Mouse (Mus musculus): ENCODE results near the gene Col1a1. TPM values are rescaled to one million over a fixed set of nuclear protein-coding genes. Genes with fewer than 3 reads are reported as not detected.

The Col1a1 gene
- 100 to 1,000 TPM; 475 to 551 TPM for total RNA-seq (2021)
- long read RNA-seq, experiment 1, full-length matches to known transcripts, result 512 of 664 reads
- long read RNA-seq, experiment 1, partial matches to known transcripts, result 113 of 664 reads
- long read RNA-seq, experiment 1, other reads (novel, unspliced or antisense), result 39 of 664 reads
- long read RNA-seq, experiment 2, full-length matches to known transcripts, result 594 of 759 reads
- long read RNA-seq, experiment 2, partial matches to known transcripts, result 132 of 759 reads
- long read RNA-seq, experiment 2, other reads (novel, unspliced or antisense), result 33 of 759 reads

DNA sequence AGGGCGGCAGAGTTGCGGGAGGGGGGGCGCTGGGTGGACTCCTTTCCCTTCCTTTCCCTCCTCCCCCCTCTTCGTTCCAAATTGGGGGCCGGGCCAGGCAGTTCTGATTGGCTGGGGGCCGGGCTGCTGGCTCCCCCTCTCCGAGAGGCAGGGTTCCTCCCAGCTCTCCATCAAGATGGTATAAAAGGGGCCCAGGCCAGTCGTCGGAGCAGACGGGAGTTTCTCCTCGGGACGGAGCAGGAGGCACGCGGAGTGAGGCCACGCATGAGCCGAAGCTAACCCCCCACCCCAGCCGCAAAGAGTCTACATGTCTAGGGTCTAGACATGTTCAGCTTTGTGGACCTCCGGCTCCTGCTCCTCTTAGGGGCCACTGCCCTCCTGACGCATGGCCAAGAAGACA is at the start of gene Col1a1:
Col1a1 (plus strand) TSS at position 180 of the 400 bp plus-strand sequence.
- intact Hi-C loops (cut with DNase I), result loop anchor here (5.0 kb wide), 3 partner anchors 106 to 204 kb away; partner anchors contain the start of gene Pdk2

DNA sequence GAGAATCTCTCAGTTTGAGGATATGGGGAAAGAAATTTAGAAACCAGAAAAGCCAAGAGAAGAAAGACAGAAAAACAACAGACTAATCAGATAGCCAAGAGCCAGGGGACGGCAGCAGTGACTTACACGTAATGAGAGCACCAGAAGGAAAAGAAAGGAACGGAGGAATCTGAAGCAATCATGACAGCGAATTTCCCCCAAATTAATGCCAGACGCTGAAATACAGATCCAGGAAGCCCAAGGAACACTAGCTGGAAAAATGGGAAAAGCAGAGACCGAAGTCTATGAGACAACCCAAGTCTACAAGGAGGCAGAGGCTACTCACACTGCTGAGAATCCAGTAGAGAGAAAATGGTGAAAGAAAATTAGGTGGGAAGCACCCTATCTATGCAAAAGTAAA is 44.9 kb upstream of the Col1a1 start:
- intact Hi-C loops (cut with DNase I), result no loop called here
- DNase-seq, result no peak

More for the DNA sequence above, at the start of gene Col1a1:
- peak; percentile 83 to 84 for DNase-seq

DNA sequence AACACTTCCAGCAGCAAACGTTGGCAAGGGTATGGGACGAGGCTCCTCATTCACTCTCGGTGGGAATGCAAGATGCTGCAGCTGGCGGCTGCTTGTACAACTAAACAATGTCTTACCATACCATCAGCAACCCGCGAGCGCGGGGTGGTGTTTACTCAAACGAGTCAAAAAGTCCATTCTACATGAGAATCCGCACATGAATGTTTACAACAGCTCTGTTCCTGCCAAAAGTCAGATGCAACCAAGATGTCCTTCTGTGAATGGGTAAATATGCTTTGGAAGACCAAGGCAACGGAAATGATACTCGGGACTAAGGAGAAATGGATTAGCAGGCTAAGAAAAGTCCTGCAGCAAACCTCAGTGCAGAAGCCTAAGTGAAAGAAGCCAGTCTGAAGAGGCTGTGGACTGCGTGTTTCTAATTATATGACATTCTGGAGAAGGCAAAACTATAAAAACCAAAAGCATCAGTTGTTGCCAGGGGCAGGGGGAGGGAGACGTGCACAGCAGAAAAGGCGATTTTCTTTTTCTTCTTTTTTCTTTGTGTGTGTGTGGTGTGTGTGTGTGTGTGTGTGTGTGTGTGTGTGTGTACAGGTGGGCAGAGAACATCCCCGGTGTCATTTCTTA is 39.2 kb upstream of the Col1a1 start:
- intact Hi-C loops (cut with DNase I), result no loop called here
- DNase-seq, result no peak

DNA sequence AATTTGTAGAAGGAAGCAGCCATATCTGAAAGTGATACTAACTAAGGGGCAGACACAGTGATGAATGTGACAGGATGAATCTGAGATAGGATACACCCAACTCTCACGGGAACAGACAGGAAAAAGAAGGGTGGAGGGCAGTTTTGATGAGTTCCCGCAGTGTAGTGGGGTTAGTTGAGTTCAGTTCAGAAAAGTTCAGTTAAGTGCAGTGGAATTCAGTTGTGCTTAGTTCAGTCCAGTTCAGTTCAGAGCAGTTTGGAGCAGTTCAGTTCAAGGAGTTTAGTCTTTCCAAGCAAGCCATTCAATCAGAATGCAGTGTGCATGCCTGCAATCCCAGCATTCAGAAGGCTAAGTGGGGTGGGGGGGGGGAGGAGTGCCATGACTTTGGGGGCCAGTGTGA is 34.8 kb upstream of the Col1a1 start:
- intact Hi-C loops (cut with DNase I), result no loop called here
- DNase-seq, result no peak

GRCm38 (mm10) chr11:94904306-94904705 is 31.7 kb upstream of the Col1a1 start:
- intact Hi-C loops (cut with DNase I), result no loop called here
- no peak for DNase-seq

DNA sequence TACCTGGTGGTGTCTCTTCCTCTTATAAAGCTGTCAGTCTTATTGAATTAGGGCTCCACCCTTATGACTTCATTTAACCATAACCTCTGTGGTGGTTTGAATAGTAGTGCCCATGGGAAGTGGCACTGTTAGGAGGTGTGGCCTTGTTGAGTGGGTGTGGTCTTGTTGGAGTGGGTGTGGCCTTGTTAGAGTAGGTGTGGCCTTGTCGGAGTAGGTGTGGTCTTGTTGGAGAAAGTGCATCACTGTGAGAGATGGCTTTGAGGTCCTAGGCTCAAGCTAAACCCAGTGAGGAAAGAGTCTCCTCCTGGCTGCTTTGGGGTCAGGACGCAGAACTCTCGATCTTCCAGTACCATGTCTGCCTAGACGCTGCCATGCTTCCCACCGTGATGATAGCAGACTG is 25.1 kb upstream of the Col1a1 start:
- no peak for DNase-seq
- intact Hi-C loops (cut with DNase I), result loop anchor here (5.0 kb wide), 1 partner anchor 34 kb away; no protein-coding TSS in a partner anchor

DNA sequence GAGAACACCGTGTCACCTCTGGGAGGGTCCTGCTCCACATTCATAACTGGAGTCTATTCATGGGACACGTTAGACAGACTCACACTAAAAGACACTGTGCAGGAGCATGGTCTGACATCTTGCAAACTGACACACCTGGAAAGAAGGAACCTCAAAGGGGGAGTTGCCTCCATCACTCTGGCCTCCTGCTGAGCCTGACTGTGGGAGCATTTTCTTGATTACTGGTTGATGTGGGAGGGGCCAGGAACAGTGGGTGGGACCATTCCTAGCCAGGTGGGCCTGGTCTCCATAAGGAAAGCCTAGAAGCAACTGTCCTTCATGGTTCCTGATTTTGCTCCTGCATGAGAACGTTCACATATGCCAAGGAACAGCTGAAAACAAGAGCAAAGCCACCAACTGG is 23.5 kb upstream of the Col1a1 start:
- DNase-seq, result no peak
- intact Hi-C loops (cut with DNase I), result loop anchor here (5.0 kb wide), 1 partner anchor 35 kb away; no protein-coding TSS in a partner anchor

- intact Hi-C loops (cut with DNase I), result loop anchor here (5.0 kb wide), 1 partner anchor 36 kb away; no protein-coding TSS in a partner anchor
Measured at GRCm38 (mm10) chr11:94913302-94914090, 22.5 kb upstream of the Col1a1 start.

DNA sequence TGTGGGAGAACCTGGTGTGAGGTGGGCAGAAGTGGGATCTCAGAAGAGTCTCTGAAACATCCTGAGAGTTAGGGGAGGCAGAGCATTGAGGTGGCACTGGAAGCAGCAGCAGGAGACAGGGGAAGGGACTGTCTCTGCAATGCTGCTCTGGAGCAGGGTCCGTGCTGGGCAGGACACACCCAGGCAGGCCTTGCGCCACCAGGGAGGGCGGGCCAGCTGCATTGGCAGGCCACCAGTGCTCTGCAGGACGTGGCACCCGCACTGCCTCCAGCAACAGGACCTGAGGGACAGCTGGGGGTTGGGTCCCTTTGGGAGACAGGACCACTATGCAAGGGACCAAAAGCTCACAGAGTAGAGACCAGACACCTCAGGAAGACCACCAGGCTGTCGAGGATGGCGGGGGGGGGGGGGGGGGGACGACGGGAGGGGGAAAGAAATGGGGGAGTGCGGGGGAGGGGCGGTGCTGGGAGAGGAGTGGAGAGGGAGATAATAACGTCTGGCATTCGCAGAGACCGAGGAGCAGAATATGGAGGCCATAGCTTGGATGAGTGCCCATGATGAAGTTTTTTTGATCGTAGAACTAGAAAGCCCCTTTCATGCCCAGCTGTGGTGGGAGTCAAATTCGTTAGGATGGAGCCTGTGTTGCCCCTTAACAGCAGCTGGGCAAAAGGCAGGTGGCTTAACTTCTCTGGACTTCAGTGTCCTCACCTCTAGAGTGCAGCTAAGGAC is 20.2 kb upstream of the Col1a1 start:
- intact Hi-C loops (cut with DNase I), result no loop called here

More at GRCm38 (mm10) chr11:94913302-94914090, 22.5 kb upstream of the Col1a1 start:
- DNase-seq, result peak; percentile 43 to 47

GRCm38 (mm10) chr11:94916477-94916876 is 19.5 kb upstream of the Col1a1 start:
- intact Hi-C loops (cut with DNase I), result no loop called here
- peak in 1 of 2 experiments; percentile 15 for DNase-seq

More for the DNA sequence above, 20.2 kb upstream of the Col1a1 start:
- peak; percentile 72 to 79 for DNase-seq

DNA sequence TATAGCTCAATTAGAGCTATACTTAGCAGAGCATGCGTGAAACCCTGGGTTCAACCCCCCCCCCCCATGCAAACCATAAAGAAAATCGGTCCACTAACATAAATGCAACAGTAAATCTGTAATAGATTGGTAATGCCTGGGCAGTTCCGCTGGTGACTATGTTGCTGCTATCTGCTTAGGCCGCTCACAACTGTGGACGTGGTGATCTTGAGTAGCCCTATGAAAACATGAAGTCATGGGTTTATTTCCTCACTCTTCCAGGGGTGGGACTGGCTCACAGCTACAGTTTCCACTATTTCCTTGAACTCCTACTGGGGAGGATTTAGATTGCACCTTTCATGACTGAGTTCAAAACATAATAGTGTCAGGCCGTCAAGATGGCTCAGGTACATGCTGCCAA is 18.3 kb upstream of the Col1a1 start:
- intact Hi-C loops (cut with DNase I), result no loop called here

DNA sequence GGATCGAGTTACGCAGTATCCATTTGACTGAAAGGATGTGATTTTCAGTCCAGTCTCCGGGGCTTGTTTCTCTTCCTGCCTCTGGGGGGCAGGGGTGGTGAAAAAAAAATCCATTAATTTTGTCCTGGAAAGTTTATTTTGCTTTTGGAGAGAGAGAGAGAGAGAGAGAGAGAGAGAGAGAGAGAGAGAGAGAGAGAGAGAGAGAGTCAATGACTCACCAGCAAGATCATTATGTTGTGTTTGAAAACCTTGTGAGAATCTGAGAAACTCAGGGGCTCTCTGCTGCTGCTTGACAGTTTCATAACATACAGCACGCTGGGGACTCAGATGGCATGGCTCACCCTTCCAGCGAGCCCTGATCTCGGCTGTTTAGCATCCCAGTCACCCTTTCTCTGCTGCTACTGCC is 15.0 kb upstream of the Col1a1 start:
- DNase-seq, result no peak
- intact Hi-C loops (cut with DNase I), result no loop called here

More for the DNA sequence above, 18.3 kb upstream of the Col1a1 start:
- DNase-seq, result peak in 1 of 2 experiments; percentile 9

DNA sequence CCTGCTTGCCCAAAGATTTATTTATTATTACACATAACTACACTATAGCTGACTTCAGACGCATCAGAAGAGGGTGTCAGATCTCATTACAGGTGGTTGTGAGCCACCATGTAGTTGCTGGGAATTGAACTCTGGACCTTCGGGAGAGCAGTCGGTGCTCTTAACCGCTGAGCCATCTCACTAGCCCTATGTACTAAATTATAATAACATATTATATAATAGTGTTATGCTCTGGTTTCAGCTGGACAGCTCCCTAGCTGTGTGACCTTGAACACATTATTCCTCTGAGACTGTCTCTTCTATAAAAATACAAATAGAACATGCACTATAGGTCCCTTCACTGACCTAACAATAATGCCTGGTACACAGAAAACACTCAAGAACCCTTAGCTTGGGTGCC is 11.0 kb upstream of the Col1a1 start:
- intact Hi-C loops (cut with DNase I), result no loop called here
- DNase-seq, result no peak

- intact Hi-C loops (cut with DNase I), result no loop called here
- peak; percentile 43 to 52 for DNase-seq
Measured at GRCm38 (mm10) chr11:94926431-94926830, 9.6 kb upstream of the Col1a1 start.

DNA sequence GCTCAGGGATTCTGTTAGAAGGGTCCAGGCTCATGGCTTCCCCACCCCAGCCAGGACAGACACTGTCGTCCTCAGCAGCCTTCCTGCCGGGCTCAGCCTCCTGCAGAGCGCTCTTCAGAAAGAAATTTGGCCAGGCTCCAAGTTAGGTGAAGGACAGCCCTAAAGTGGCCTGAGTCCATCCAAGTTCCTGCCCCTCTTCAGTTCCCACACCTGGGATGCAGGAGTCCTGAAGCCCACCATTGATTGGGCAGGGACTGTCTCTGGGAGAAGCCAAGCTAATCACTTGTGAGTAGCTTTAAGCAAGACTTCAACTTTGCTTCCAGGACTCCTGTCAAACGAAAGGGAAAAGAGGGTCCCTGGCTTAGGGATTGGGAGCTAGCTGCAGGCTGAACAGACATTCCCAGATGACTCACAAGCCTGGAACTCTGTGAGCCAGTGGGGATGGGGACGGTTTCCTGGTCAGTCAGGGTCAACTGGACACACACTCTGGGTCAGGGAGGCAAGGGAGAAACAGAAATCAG is 8.2 kb upstream of the Col1a1 start:
- peak in 1 of 2 experiments; percentile 50 for DNase-seq
- intact Hi-C loops (cut with DNase I), result no loop called here

- intact Hi-C loops (cut with DNase I), result no loop called here
- peak; percentile 90 to 93 for DNase-seq
Measured at GRCm38 (mm10) chr11:94928820-94929219, 7.2 kb upstream of the Col1a1 start.

DNA sequence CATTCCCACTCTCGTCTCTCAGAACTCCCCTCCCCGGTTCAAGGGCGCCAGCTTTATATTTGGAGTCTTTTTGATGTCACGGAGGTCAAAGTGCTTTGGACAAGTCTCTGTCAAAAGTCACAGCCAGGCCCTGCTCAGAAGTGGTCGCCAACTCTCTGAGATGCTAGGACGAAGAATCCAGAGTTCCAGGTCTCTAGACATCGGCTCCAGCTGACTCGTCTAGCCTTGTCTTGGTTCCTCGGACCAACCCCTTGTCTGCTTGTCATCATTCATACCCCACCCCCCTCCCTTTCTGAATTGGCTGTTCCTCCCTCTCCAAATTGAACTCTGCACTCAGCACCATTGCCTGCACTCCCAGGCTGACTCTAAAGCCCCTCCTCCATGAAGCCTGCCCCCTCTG is 6.4 kb upstream of the Col1a1 start:
- peak in 1 of 2 experiments; percentile 39 for DNase-seq
- intact Hi-C loops (cut with DNase I), result no loop called here

DNA sequence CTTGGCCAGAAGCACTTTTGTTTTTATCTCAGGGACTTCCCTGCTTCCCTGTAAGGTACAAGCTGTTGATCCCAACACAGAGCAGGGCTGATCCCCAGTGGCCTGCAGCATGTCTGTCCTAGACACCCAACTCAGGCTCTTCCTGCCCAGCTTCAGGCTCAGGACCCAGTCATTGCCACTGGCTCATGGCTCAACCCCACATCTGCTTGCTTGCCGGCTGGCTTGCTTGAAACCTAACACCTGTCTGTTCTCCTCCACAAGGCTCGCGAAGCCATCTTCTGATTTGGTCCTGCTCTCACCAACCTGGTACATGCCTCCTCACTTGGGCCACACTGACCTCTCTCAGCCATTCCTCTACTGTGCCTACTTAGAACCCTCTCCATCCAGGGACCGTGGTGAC is 5.9 kb upstream of the Col1a1 start:
- peak in 1 of 2 experiments; percentile 19 for DNase-seq
- intact Hi-C loops (cut with DNase I), result no loop called here

DNA sequence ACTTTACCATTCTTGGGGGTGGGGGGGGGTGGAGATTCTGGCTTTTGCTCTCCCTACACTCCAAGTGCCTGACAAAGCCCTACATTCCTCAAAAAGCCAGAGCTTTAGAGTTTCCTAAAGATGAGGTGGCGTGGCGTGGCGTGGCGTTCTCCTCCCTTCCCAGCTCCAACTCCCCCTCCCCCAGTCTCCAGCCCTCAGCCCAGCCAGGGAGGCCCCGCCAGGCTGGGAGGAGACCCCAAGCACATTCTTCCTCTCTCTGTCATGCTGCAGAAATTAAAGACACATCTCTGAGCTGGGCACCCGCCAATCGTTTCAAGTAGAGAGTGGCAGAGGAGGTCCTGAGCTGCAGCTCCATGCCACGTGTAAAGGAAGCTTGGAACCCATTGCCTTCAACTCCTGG is 2.4 kb upstream of the Col1a1 start:
- DNase-seq, result peak; percentile 50 to 65
- intact Hi-C loops (cut with DNase I), result no loop called here

DNA sequence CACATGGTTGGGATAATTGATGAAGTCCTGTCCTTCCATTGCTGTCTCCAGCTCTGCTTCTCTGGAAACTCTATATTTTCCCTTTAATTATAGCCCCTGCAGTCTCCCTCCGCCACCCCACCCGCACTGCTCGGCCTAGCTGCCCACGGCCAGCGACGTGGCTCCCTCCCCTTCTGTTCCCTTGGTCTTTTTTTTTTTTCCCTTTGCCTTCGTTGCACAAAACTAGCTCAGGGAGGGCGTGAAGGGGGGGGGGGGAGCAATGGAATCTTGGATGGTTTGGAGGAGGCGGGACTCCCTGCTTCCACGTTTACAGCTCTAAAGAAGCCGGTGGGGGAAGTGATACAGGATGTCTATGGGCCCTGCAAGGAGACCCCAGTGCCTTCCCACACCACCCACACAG is 1.5 kb upstream of the Col1a1 start:
- peak in 1 of 2 experiments; percentile 28 for DNase-seq
- intact Hi-C loops (cut with DNase I), result no loop called here
